Mouse (Mus musculus) kidney, postnatal 10 days (tissue): ENCODE measurements around the gene Tnnt1.
A peak's percentile ranks its signal among the peaks of the same experiment; 100 is the strongest.
"Not testable (repeated sequence)": the region's sequence is repeated elsewhere in the genome, so short reads cannot be mapped to it uniquely, and the experiment has no call there.

ENCODE experiments used
- DNase-seq: peaks from one replicate; pipeline ENCODE4 v3.0.0; 2021; ENCODE audit warnings: mixed read lengths

Gene Tnnt1

DNA sequence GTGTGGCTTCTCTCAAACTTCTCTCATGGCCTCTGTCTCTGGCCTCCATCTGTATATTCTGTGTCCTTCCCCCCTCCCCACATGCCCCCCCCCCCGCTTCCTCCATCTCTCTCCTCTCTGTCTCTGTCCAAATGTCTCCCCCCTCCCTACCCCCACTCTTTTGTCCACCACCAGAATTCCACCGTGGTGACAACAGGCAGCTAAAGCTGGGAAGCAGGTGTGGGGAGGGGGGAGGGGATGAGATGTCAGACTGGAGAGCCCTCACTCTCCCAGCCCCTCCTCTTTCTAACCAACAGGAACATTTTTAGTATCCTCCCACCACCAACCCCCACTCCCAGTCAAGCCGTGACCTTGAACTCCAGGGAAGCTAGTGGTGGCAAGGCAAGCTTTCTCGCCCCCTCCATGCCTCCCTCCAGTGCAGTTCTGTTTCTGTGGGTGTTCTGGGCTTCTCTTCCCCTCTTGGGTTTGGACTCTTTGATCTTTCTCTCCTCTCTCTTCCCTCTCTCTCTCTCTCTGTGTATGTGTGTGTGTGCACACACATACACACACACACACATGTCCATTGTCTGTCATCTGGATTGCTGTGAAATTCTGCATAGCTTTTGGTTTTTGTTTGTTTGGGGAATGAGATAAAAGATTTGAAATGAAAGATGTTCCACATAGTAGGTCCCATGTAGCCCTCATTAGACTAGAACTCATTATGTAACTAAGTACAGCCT lies at the start of gene Tnnt1:
Tnnt1 (minus strand) TSS at position 51 of the 719 bp plus-strand sequence.
- no peak for DNase-seq

DNA sequence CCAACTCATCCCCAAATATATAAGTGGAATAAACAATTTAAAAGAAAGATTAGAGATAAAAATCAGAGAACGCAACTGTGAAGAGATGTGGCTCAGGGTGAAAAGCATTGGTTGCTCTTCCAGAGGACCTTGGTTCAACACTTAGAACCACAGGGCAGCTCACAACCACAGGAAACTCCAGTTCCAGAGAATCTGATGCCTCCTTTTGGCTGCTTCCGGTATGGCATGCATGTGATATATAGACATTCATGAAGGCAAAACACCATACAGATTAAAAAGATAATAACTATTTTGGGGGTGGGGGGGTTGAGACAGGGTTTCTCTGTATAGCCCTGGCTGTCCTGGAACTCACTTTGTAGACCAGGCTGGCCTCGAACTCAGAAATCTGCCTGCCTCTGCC lies 46.5 kb upstream of the Tnnt1 start:
- DNase-seq = no peak

DNA sequence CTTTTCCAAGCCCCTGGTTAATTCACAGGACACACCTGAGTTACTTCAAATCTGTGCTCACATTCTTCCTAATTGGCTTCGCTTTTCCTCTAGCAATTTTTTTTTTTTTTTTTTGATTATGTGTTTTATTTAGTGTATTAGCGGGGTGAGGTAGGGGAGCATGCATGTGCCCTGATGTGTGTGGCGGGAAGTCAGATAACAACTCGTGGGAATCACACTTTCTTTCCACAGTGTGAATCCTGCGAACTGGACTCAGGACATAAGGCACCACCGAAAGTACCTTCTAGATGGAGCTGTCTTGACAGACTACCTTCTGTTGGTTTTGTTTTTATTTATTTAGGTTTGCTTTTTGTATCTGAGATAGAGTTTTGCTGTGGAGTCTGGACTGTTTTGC lies 41.0 kb upstream of the Tnnt1 start:
- no peak for DNase-seq

DNA sequence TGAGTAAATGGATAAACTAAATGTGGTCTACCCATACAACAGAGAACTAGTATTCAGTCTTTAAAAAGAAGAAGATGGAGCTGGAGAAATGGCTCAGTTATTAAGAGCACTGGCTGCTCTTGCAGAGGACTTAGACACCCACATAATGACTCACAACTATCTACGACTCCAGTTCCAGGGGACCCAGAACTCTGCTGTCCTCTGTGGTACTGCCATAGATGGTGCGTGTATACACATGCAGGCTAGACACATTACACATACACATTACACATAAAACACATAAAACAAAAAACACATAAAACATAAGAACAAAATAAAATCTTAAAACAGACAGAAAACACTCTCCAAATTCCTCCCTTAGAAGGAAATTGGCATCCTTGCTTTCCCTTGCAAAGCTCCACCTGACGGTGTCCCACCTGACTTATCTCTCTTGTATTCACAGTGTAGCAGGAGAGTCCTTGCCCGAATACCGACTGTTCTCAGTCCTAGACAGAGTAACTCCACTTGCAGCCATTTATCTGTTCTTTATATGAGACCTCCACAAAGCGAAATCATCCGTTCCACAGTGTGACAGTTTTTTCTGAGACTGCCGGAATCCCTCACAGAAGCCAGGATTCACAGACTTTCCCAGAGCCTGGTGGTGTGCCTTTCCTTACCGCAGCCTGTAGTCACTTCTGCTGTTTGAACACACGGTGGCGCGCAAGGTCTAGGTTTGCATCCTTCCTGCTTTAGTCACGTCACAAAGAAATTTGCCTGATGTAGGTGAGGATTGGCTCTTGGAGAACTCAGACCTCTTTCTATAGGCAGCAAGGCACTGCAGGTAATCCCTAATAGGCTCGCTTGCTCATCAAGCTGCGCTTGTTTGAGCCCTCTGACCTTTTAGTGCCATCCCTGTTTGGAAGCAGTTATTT lies 40.3 kb upstream of the Tnnt1 start:
- DNase-seq = peak; percentile 77

DNA sequence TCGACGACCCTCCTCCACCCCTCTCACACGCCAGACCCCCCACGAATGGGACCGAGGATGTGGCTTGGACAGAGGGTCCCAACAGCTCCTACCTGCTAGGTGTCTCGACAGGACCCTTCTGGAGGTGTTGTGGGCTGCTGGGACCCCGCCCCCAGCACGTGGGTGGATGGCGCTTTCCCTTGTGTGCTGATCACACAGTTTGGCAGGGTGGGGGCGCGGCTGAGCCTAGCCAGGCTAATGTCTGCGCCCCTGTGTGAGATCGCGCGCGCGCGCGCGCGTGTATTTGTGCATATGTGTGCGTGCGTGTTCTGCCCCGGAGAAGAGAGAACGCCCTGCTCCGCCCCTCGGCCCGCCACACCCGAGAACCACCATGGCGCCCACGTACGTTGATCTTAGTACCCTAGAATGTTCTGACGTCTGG lies 31.0 kb upstream of the Tnnt1 start, which contains the start of gene Syt5:
Syt5 (minus strand) TSS at position 321 of the 421 bp plus-strand sequence.
- peak; percentile 32 for DNase-seq

DNA sequence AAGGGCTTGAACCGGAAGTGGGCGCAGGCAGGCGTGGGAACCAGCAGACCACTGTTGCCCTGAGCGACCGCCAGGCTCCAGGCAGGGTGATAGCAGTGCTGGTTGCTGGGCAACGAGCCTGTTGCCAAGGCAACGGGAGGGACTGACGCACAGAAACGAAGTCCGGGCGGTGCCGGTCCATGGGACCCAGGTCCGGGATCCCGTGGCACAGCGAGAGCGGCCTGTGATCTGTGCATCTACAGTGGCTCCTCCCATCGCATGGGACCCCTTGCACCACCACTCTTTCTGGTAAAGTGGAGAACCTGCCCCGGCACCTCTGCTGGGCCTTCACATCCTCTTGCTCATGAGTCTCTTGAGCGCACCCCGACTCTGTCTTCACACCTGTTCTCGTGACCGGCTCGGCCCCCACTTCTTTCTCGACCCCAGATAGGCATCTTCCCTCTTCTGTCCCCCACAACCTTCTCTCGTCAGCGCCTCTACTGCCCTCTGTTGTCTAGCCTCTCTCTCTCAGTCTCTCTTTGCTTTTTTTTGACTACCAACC lies 30.5 kb upstream of the Tnnt1 start:
- DNase-seq = peak; percentile 77

DNA sequence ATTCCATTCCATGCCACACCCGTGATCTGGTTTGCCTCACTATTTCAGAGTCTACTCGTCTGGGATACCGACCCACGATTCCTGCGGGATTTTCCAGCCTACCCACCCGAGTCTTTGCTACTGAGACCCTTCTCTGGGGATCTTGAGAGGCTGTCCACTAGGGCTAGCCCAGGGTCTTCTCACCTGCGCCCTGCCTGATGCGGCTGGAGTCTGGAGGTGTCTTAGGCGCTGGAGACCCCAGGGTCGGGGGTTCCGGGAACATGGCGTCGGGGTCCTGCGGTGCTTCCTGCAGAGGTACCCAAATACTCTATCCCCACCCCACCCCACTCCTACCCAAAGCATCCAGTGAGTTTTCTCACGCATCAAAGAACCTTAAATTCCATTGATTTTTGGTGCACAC lies 29.9 kb upstream of the Tnnt1 start:
- no peak for DNase-seq

DNA sequence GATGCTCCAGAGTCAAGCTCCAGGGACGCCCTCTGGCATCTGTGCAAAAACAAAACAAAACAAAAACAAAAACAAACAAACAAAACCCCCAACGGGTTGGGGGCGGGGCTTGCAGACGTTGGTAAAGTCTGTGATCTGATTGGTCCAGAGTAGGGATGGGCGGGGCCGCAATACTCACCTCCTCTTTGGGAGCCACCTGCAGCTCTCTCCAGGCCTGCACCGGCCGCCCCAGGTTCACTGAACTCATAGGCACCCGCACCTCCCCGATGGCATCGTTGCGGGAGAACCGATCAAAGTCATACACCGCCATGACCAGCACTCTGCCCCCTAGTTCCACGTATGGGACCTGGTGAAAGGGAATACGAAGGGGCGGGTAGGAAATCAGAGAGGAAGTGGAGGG lies 25.8 kb upstream of the Tnnt1 start:
- no peak for DNase-seq

DNA sequence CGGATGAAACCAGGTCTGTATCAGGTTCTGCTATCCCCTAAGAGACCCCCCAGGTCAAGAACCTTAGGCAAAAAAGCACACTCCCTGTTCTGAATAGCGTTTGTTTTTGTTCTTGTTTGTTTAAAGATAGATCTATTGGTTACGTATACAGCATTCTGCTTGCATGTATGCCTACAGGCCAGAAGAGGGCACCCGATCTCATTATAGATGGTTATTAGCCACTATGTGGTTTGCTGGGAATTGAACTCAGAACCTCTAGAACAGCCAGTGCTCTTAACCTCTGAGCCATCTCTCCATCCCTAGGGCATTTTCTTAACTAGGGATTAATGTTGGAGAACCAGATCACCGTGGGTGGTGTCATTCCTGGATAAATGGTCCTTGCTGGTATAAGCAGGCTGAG lies 25.2 kb upstream of the Tnnt1 start:
- DNase-seq = no peak

DNA sequence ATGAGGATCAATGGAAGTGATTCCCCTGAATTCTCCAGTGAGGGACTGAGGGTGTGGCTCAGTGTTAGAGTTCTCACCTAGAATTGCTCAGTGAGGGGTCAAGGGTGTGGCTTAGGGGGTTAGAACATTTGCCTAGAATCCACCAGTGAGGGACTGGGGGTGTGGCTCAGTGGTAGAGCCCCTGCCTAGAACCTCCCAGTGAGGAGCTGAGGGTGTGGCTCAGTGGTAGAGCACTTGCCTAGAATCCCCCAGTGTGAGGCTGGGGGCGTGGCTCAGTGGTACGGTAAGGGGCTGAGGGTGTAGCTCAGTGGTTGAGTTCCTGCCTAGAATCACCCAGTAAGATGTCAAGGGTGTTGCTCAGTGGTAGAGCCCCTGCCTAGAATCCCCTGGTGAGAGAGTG lies 22.8 kb upstream of the Tnnt1 start:
- no peak for DNase-seq

DNA sequence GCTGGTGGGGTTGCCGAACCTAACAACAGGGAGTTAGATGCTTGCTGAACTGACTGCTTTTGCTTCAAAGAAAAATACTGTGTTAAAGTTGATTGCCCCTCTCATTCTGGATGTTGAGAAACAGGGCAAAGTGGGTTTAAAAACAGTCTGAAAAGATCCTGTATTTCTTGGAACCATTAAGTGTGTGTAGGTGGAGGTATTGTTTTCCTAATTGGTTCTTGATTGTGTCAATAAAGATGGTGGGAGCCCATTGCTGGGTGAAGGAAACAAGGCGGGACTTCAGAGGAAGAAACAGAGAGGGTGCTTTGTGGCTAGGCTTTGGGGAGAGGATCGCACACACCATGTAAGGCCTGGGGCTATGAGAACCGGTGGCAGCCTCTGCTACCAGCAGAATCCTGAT lies 21.0 kb upstream of the Tnnt1 start:
- DNase-seq = no peak

DNA sequence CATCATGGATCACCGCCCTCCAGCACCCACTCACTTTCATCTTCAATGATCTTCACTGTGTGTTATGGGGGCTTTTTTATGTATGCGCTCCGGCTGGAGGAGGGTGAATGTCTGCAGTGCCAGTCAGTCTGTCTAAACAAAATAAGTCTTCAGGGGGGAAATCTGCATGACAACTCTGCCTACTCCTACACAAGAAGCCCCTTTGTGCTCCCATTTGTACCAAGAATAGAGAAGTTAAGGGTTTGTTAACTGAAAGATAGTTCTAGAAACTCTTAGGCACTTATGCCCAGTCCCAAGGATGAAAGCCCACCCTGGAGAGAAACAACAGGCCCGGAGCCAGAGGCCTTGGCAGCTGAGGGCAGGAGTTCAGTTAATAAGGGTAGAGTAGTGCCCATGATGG lies 20.2 kb upstream of the Tnnt1 start:
- no peak for DNase-seq

DNA sequence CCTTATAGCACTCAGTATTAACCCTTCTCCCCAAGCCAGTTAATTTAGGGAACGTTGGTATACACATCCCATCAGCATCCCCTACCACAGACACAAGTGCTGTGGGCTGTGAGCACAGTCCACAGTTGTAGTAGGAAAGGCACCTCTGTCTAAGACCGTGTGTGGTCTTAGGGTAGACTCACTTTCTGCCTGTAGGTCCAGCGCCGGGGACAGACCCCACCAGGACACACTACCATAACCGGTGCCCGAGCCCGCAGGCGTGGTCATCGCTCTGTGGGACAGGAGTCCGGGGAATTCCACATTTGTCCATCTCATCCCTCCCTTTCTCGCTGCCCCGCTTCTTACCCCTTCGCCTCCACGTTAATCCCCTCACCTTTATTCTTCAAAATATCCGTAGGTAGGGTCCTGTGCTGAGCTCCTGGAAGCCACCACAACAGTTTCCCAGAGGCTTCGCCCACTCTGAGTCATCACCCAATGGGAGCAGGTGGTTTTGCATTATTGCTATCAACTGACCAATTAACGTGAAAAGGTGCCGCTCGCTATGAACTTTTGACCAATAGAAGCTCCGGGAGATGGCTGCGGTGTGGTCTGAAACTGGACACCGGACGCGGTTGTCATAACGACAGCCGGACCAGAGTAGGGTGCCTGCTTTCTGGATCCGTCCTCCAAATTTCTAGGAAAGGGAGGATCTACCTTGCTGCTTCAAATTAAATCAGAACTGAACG lies 16.0 kb upstream of the Tnnt1 start, which contains the start of gene Dnaaf3:
Dnaaf3 (minus strand) TSS at position 449 of the 725 bp plus-strand sequence.
- DNase-seq = peak; percentile 87

DNA sequence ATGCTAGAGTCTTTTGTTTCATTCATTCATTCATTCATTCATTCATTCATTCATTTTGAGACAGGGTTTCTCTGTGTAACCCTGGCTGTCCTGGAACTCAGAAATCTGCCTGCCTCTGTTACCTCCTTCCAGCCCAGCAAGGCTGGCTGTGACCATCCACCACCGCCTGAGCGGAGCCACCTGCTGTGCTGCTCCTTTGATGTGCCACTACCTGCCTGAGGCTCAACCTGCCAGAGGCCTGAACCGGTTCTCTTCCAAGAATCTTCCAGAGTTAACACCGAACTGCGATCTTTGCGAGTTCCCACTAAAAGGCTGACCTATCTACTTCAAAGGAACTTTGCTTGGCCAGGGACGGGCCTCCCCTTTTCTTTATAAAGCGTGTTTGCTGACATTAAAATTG lies 14.0 kb upstream of the Tnnt1 start:
- not testable (repeated sequence) for DNase-seq

DNA sequence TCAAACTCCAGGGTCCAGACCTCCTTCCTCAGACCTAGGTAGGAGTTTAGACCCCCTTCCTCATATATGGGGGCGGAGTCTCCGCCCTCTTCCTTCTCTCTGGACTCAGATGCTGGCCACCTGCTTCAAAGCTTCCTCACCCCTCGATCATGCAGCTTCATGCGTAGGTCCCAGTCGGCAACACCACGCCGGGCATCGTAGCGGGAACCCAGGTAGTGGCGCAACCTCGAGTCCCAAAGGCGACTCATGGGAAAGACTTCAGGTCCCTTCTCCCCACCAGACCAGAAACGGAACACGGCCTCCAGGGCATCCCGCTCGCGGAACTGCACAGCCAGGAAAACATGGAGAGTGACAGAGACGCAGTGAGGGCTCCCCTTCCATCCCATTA lies 11.1 kb upstream of the Tnnt1 start:
- DNase-seq = no peak

DNA sequence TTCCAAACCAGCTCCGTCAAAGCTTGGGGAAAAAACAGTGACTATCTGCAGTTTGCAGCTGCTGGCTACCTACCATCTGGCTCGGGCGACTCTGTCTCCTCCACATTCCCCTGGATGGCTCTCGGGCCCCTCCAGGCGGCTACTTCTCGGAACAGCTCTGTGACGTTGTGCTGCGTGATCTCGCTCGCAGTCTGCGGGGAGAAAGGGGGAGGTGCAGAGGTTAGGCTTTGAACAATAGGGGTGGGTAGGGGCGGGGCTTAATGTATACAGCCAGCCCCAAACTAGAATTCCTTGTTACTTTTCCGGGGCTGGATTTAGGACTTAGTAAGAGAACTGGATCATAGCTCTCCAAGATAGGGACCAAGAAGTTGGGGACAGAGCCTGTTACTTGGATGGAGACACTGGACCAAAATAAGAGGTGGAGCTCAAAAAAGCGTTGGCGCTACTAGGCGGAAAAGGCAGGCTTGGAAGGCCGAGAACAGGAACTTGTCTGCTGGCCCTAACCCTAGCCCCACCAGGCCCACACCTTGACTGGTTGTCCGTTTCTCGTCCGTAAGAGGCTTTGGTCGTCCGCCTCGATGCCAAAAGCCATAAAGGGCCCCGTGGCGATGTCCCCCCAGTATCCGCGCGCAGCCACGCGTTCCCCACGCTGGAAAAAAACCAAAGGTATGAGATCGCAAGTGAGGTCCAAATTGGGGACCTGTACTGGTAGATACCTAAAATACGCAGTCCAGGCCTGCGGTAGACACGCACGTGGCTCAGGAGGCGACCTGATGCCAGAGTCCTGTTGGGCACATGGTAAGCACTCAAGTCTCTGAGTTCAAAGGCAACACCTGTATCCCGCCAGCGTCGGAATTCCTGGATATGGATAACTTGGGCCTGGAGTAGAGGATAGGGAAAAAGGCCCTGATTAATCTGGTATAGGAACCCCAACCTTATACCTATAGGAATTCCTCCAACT lies 10.4 kb upstream of the Tnnt1 start:
- DNase-seq = peak; percentile 86

DNA sequence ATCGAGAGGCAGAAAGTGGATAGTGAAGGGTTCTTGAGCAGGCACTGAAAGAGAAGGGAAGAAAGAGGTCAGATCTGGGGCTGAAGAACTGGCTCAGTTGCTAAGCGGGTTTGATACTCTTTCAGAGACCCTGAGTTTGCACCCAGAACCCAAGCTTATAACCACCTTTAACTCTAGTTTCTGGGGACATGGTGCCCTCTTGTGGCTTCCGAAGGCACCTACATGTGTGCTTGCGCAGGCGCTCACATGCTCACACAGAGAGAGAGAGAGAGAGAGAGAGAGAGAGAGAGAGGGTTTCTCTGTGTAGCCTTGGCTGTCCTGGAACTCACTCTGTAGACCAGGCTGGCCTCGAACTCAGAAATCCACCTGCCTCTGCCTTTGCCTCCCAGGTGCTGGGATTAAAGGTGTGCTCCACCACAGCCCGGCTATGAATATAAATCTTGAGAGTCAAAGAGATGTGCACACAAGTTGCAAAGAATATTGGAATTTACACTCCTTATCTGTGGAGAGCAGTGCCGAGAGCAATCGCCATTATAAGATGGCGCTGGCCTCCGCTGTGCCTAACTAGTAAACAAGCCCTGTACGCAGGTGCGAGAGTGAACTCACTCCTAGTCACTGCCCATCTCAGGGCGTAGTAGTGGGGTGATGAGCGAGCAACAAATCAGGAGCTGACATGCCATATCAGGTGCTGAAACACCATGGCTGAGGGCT lies 8.2 kb upstream of the Tnnt1 start, which contains the start of gene Tnni3:
Tnni3 (minus strand) TSS at position 18 of the 711 bp plus-strand sequence.
- DNase-seq = peak; percentile 70

DNA sequence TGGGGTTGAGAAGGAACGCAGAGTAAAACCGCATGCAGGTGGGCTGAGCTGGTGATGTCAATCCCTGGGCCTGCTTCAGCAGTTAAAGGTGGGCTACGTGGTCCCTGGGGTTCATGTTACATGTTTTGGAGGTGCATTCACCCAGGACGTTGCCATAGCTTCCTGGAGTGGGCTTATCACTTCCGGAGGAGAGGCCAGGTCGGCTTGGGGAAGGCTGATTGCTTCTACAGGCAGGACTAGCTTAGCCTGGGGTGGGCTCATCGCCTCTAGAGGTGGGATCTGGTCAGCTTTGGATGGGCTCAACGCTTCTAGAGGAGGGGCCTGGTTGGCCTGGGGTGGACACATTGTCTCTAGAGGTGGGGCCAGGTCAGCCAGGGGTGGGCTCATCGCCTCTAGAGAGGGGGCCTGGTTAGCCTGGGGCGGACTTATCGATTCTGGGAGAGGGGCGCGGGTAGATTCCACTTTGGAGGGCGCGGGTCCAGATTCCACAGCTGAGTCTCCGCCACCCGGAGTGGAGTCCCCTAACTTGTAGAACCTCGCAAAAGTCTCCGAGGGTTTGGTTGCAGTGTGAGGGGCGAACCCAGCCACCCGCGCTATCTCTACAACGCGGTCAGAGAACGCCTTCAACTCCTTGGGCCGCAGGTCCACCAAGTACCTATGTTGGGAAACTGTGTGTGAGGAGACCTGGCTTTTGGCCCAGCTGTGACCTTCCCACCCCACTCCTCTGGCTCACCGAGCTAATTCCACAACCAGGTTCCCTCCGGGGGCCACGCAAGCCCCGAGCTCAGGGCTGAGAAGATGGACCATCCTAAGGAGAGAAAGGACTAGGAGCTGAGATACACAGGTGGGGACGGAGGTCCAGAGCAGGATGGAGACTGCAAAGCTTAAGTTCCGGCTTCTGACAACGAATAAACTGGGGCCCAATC lies 7.3 kb upstream of the Tnnt1 start:
- DNase-seq = no peak

DNA sequence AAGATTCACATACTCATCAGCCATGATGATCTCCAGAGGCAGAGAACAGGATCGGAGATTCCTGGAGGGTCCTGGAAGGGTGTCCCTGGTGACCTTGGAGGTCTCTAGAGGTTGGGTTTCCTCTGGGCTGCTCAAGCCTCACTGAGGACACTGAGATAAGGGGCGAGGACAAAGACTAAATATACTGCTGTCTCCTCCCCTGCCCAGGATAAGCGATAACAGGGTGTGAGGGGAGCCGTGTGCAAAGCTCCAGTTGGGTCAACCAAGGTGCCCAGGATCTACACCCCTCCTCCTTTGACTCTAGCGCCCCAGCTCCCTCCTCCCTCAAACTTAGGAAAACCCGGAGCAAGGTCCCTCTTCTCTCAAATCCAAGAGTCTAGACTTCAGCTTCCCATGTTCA lies 6.1 kb upstream of the Tnnt1 start:
- DNase-seq = no peak
